Mouse (Mus musculus): ENCODE results near the gene Sept7.

DNA sequence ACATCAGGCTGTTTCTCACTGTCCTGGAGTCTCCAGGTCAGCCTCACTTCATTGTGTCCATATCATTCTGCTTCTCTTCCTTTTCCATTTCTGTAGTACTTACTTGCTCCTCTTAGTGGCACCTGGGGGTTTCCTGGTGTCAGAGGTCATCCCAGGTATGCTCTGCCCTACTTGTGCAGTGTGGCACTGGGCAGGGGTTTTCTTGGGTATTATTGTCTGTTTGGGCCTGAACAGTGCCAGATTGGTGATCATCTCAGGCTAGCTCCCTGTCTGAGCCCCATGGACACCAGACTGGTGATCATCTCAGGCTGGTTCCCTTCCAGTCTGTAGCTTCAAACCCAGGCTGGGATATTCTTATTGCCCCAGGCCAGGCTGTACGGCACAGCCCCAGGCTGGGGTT lies 88.2 kb downstream of the Sept7 start:
- no peak for TF ChIP-seq POLR2A (IDR thresholded peaks at IDR 0.05; ENCODE audit: low read depth, low read length)
- no peak for TF ChIP-seq CTCF (IDR thresholded peaks at IDR 0.05; ENCODE audit: extremely low read depth, insufficient read length, insufficient replicate concordance, low read depth, low read length)

Data from small intestine, adult 2 months (tissue).